Mouse (Mus musculus) liver, embryonic 11.5 days (tissue): ENCODE measurements around the gene Cercam. TPM values are rescaled to one million over a fixed set of nuclear protein-coding genes. Genes with fewer than 3 reads are reported as not detected.
A peak's percentile ranks its signal among the peaks of the same experiment; 100 is the strongest.

Experiments used
- ATAC-seq: fragments of 200-750 bp; cut with Nextera tagmentation; replicated peaks from 2 replicates; pipeline ENCODE4 v1.8.0; 2017; ENCODE audit warnings: moderate number of reproducible peaks, mild to moderate bottlenecking, moderate TSS enrichment, moderate library complexity; ENCODE audit not compliant: low FRiP score
- DNase-seq: peaks from one replicate; pipeline ENCODE4 v3.0.0-alpha.2; 2017; ENCODE audit warnings: low spot score
- H3K27ac ChIP-seq: fragments of 300-500 bp; sonication (generic); 2 replicates; pipeline ENCODE4 v1.5.1; 2014; ENCODE audit warnings: mild to moderate bottlenecking, low read depth, low read length, control low read depth
- H3K27me3 ChIP-seq: fragments of 300-500 bp; sonication (generic); replicated peaks from 2 replicates; pipeline ENCODE4 v1.6.1; 2014; ENCODE audit warnings: low read length, mixed read lengths; ENCODE audit not compliant: control insufficient read depth, insufficient read depth
- H3K36me3 ChIP-seq: fragments of 300-500 bp; sonication (generic); 2 replicates; pipeline ENCODE4 v1.6.1; 2014; ENCODE audit warnings: mild to moderate bottlenecking, low read length, moderate library complexity, mixed read lengths; ENCODE audit not compliant: control insufficient read depth, insufficient read depth
- H3K4me1 ChIP-seq: fragments of 300-500 bp; sonication (generic); replicated peaks from 2 replicates; pipeline ENCODE4 v1.6.1; 2014; ENCODE audit warnings: low read length, mixed read lengths; ENCODE audit not compliant: control insufficient read depth, insufficient read depth
- H3K4me2 ChIP-seq: fragments of 300-500 bp; sonication (generic); 2 replicates; pipeline ENCODE4 v1.6.1; 2014; ENCODE audit warnings: mild to moderate bottlenecking, control low read depth, moderate library complexity
- H3K4me3 ChIP-seq: fragments of 300-500 bp; sonication (generic); 2 replicates; pipeline ENCODE4 v1.5.1; 2014; ENCODE audit warnings: low read depth, low read length, control low read depth
- H3K9ac ChIP-seq: fragments of 300-500 bp; sonication (generic); 2 replicates; pipeline ENCODE4 v1.6.1; 2014; ENCODE audit warnings: low read depth, low read length, control low read depth
- H3K9me3 ChIP-seq: fragments of 300-500 bp; sonication (generic); 2 replicates; pipeline ENCODE4 v1.6.1; 2016; ENCODE audit warnings: low read length, inconsistent platforms, mixed read lengths; ENCODE audit not compliant: control insufficient read depth
- WGBS: fragments of 180-500 bp; shearing (Covaris S2); extraction: QIAGEN DNeasy Blood & Tissue Kit; methylation state at CpG from one replicate; pipeline ENCODE4 v1.1.7; 2014; 5-methylcytosine and 5-hydroxymethylcytosine counted together
- polyA plus RNA-seq: library from polyadenylated mRNA; unstranded; fragments of >200 nt; fragmentation: Nextera tagmentation; extraction: Ambion mirVana; gene quantifications from 2 replicates; pipeline ENCODE4 v1.2.1, GENCODE M21; 2014

Gene Cercam
- polyA plus RNA-seq, 1 experiment from 2014 or later, result 49.0 TPM

DNA sequence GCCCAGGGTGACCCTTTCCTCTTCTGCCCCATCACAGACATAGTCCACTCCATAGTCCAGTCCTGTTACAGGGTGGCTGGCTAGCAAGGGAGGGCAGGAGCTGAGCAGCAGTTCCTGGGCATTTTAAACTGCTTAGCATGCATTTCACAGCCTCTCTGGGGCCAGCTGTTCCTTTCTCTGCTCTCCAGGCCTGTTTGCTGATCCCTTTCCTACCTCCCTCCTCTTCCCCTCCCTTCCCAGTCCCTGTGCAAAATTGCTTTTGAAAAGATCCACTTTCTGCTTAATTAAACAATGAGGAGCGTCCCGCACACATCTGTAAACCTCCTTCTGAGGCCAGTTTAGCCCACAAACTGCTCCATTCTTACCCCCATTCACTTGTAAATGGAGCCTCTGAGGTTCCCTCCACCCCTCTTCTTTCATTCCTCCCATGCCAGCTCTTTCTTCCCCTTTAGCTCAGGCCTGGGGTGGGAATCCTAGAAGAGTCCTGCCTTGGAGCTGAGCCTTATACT is 33.5 kb upstream of the Cercam start:
- no peaks in the 10 kb centered on the region for H3K9me3 ChIP-seq
- no peaks in the 10 kb centered on the region for H3K4me1 ChIP-seq
- no peak overlapping the region for H3K9ac ChIP-seq
- 87% methylated on average over 2 of the region's 2 CpGs for WGBS
- H3K36me3 ChIP-seq, result peaks cover 5% of the 10 kb centered on the region; the same call in 1 of the 2 replicates
- H3K27ac ChIP-seq, result no peak overlapping the region
- ATAC-seq, result no peak
- no peak overlapping the region for H3K4me2 ChIP-seq
- DNase-seq, result no peak
- H3K27me3 ChIP-seq, result no peaks in the 10 kb centered on the region
- no peak overlapping the region for H3K4me3 ChIP-seq

- no peaks in the 10 kb centered on the region for H3K9me3 ChIP-seq
- 49% methylated on average over 4 of the region's 4 CpGs for WGBS
- H3K27ac ChIP-seq, result no peak overlapping the region
- no peak for DNase-seq
- no peak overlapping the region for H3K4me2 ChIP-seq
- H3K36me3 ChIP-seq, result peaks cover 10% of the 10 kb centered on the region
- H3K4me3 ChIP-seq, result no peak overlapping the region
- no peaks in the 10 kb centered on the region for H3K4me1 ChIP-seq
- H3K27me3 ChIP-seq, result peaks cover 12% of the 10 kb centered on the region
- no peak for ATAC-seq
- no peak overlapping the region for H3K9ac ChIP-seq
Measured at GRCm38 (mm10) chr2:29839460-29839859, 29.5 kb upstream of the Cercam start.

DNA sequence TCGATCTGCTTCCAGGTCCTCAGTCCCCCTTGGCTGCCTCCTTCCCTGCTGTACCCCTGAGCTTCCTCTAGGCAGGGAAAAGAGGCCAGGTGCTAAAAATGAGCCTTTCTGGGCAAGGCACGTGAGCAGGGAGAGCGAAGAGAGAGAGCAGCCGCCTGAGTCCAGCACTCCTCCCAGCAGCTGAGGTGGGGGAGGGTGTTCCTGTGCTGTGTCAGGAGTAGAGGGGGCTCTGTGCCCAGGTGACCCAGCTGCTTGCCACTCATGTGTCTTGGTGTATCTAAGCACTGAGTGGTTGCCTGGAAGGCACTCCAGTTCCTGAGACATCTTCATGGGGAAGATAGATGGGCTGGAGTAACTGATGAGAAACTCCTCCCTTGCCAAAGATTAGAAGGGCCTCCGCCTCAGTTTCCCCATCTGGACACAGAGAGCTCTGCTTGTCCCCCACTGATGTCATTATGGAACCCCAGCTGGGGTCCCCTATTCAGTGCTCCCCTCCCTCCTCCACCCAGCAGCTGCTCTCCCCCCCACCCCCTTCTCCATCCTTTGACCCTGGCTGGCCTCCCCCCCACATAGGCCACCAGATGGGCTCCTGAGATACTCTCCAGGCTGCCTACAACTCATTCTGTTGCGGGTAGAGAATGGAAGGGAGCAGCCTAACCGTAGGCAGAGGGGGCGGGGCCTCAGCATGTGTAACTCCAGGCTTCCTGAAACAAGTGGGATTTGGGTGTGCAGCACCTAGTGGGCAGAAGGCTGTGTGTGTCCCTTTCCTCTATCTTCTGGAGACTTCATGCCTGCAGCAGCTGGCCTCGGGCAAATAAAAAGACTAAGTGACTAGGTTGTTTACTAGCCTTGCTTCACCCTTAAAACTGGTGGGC is 25.5 kb upstream of the Cercam start:
- no peak for DNase-seq
- Histone ChIP-seq H3K9me3 (no peaks in the 10 kb centered on the region), H3K9ac (no peak overlapping the region), H3K27ac (no peak overlapping the region), H3K36me3 (peaks cover 8% of the 10 kb centered on the region), H3K4me3 (no peak overlapping the region), H3K27me3 (peaks cover 41% of the 10 kb centered on the region), H3K4me2 (no peak overlapping the region), H3K4me1 (0 out of 2 replicates have a peak, but pooled peaks cover 2% of the 10 kb centered on the region)
- 71% methylated on average over 9 of the region's 9 CpGs for WGBS
- ATAC-seq, result no peak

GRCm38 (mm10) chr2:29844115-29844514 is 24.8 kb upstream of the Cercam start:
- no peak overlapping the region for H3K27ac ChIP-seq
- 0 out of 2 replicates have a peak, but pooled peaks cover 2% of the 10 kb centered on the region for H3K4me1 ChIP-seq
- no peaks in the 10 kb centered on the region for H3K9me3 ChIP-seq
- no peak for ATAC-seq
- no peak overlapping the region for H3K4me2 ChIP-seq
- H3K9ac ChIP-seq, result no peak overlapping the region
- H3K27me3 ChIP-seq, result peaks cover 41% of the 10 kb centered on the region
- no peak overlapping the region for H3K4me3 ChIP-seq
- 87% methylated on average over 2 of the region's 2 CpGs for WGBS
- DNase-seq, result no peak
- H3K36me3 ChIP-seq, result peaks cover 8% of the 10 kb centered on the region

DNA sequence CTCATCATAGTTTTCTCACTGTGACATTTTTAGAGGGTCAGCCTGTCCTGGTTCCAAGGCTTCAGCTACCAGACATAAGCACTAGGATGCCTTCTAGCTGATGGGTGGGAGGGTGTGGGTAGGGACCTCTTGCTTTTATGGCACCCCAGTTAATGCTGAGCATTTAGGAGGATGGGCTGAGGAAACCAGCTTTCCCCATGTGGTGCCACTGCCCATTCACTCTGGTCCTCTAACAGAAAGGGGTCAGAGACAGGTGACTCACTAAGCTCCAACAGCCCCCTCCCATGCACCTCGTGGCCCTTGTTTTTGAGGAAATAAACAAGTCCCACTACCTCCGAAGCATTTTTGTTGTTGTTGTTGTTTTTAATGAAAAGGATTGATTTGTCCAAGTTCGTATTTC is 24.3 kb upstream of the Cercam start:
- peaks cover 8% of the 10 kb centered on the region for H3K36me3 ChIP-seq
- DNase-seq (no peak), ATAC-seq (no peak)
- WGBS, result 41% methylated on average over 3 of the region's 3 CpGs
- no peak overlapping the region for H3K4me2 ChIP-seq
- H3K27me3 ChIP-seq, result peaks cover 41% of the 10 kb centered on the region
- H3K4me1 ChIP-seq, result 0 out of 2 replicates have a peak, but pooled peaks cover 2% of the 10 kb centered on the region
- H3K9ac ChIP-seq, result no peak overlapping the region
- H3K4me3 ChIP-seq, result no peak overlapping the region
- no peaks in the 10 kb centered on the region for H3K9me3 ChIP-seq
- no peak overlapping the region for H3K27ac ChIP-seq

DNA sequence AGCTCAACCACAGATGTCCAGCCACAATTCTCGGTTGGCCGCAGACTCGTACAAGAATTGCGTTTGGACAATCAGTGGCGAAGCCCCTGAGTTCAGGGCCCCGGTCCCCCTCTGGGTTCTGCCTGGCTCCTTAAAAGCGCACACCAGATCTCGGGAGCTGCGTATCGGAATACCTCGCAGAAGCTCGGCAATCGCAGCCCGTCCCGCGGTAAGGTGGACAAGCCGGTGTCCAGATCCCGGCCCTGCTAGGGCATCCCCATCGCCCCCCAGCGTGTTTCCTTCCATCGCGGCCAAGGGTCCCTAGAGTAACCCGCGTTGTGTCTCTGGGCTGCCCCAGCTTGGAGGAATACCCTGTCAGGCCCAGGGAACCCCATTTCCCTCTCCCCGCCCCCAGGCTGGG is 23.3 kb upstream of the Cercam start:
- H3K4me1 ChIP-seq, result 0 out of 2 replicates have a peak, but pooled peaks cover 2% of the 10 kb centered on the region
- H3K9me3 ChIP-seq, result no peaks in the 10 kb centered on the region
- H3K36me3 ChIP-seq, result peaks cover 8% of the 10 kb centered on the region
- WGBS, result 31% methylated on average over 25 of the region's 25 CpGs
- peak overlapping the region; percentile 44 for H3K4me2 ChIP-seq
- H3K27me3 ChIP-seq, result peaks cover 41% of the 10 kb centered on the region
- H3K9ac ChIP-seq, result no peak overlapping the region
- peak overlapping the region; percentile 30 for H3K4me3 ChIP-seq
- DNase-seq (peak; percentile 45), ATAC-seq (no peak)
- no peak overlapping the region for H3K27ac ChIP-seq

DNA sequence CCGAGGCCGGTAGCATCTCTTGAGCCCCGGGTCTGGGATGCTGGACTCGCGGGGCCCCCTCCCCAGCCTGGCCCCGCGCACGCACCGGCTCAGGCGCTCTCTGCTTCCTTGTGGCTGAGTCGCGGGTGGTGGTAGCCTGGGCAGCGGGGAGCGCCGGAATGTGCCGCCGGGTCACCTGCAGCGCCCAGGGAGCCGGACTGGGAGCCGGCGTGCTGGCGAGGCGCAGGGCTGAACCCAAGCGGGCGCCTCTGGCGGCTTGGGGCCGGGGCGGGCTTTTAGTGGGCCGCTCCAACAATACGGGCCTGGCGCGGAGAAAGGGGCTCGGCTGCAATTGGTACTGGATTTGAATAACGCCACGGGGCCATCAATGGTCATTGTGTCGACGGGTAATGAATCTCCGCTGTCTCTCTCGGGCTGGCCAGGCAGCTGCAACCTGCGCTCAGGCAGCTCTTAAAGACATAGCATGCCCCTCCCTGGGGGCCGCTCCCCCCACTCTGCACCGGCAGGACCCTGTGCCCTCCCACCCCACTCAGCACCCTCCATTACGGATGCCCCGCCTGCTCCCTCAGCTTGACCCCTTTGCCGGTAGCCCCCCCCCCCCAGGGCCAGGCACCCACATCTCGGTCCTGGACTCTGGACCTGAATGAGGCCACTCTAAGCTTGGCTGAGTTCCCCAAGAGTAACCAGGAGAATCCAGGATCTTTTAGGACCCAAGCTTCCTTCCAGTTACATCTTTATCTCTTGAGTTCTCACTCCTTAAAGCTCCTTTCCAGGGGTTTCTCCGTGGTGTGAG is 22.7 kb upstream of the Cercam start:
- ATAC-seq (no peak), DNase-seq (peak; percentile 43)
- no peak overlapping the region for H3K27ac ChIP-seq
- H3K4me1 ChIP-seq, result 0 out of 2 replicates have a peak, but pooled peaks cover 2% of the 10 kb centered on the region
- H3K4me2 ChIP-seq, result peak overlapping the region; percentile 44
- H3K9ac ChIP-seq, result no peak overlapping the region
- H3K9me3 ChIP-seq, result no peaks in the 10 kb centered on the region
- H3K4me3 ChIP-seq, result peak overlapping the region; percentile 30
- peaks cover 6% of the 10 kb centered on the region for H3K36me3 ChIP-seq
- 27% methylated on average over 47 of the region's 47 CpGs for WGBS
- peaks cover 41% of the 10 kb centered on the region for H3K27me3 ChIP-seq

DNA sequence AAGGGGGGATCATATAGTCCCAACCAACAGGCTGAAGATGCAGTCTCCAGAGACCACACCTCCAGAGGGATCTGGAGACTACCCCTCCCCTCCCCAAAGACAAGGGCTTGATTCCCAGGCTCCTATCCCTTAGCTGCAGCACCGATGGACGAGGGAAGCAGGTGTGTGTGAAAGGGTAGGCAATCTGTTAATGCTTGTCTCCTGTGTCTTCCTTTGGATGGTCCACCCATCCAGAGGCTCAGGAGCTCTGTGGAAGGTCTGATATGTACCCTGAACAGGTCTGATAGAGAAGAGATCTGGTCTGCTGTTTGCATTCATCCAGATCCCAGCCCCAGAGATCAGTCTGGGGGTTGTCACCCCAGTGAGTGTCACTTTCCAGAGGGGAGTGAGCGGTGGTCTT is 22.1 kb upstream of the Cercam start:
- Histone ChIP-seq H3K4me3 (no peak overlapping the region), H3K9ac (no peak overlapping the region), H3K9me3 (no peaks in the 10 kb centered on the region), H3K36me3 (peaks cover 3% of the 10 kb centered on the region; the same call in 1 of the 2 replicates), H3K4me2 (no peak overlapping the region), H3K27ac (no peak overlapping the region), H3K27me3 (peaks cover 41% of the 10 kb centered on the region), H3K4me1 (0 out of 2 replicates have a peak, but pooled peaks cover 2% of the 10 kb centered on the region)
- ATAC-seq, result no peak
- DNase-seq, result no peak
- 50% methylated on average over 3 of the region's 3 CpGs for WGBS
